Mouse (Mus musculus) embryonic fibroblast, embryonic 13.5 days (primary cell): ENCODE measurements at regions not wholly inside any gene's neighbourhood (a gene's known extent, or its start where the extent isn't known, plus 50 kb on each side); places are given as distances from the start of the nearest gene placed in this dataset.

Experiments used
- CTCF ChIP-seq: IDR thresholded peaks from 2 replicates; pipeline ENCODE4 v1.5.1; 2011; ENCODE audit warnings: mild to moderate bottlenecking, control low read depth, low read length, moderate library complexity, borderline replicate concordance; ENCODE audit not compliant: insufficient read depth
- POLR2A ChIP-seq: IDR thresholded peaks from 2 replicates; pipeline ENCODE4 v1.6.1; 2011; ENCODE audit warnings: low read depth, mild to moderate bottlenecking, control low read depth, low read length, moderate library complexity

DNA sequence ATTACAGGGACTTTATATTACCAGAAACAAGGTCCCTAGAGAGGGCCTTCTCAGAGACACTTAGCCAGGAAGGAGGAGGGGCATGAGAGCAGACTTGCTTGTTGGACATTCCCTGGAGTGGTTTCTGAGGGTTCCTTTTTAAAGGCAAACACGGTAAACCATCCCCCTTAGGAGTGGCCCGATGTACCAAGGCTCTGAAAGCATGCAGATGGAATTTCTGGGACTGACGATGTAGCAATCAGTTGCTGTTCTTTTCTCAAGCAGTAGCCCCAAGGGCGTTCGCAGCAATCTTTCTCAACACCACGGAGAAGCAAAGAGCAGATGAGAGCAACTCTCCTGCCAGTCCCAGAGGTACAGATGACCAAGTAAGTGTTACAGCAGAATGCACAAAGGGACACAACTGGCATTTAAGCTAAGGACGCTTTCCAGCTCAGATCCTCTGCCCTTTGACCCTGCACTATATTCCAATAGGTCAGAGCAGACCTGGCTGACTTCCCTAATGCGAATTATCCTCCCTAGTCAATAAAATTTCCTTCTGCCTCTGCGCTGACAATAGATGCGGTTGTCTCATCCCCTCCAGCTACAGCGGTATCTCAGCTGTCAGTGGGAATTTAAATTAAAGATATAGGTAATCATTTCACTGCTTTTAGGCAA, 295.7 kb upstream of the Slc24a5 start:
- no peak for TF ChIP-seq CTCF
- no peak for TF ChIP-seq POLR2A
